Mouse (Mus musculus) kidney, adult 2 months (tissue): ENCODE results near the gene Il12a. TPM values are rescaled to one million over a fixed set of nuclear protein-coding genes. Genes with fewer than 3 reads are reported as not detected.
A peak's percentile ranks its signal among the peaks of the same experiment; 100 is the strongest.

Source experiments
- DNase-seq: peaks from one replicate; pipeline ENCODE4 v3.0.0; 2021
- H3K27ac ChIP-seq: fragments of 200-500 bp; 2 replicates; pipeline ENCODE4 v1.5.1; 2012; ENCODE audit warnings: low read depth, low read length, control low read depth, inconsistent platforms; ENCODE audit not compliant: insufficient read depth
- H3K27me3 ChIP-seq: fragments of 200-500 bp; replicated peaks from 2 replicates; pipeline ENCODE4 v1.6.1; 2012; ENCODE audit warnings: mild to moderate bottlenecking, moderate library complexity, low read length, inconsistent platforms; ENCODE audit not compliant: control insufficient read depth, insufficient read depth
- H3K36me3 ChIP-seq: fragments of 200-500 bp; 2 replicates; pipeline ENCODE4 v1.6.1; 2012; ENCODE audit warnings: mild to moderate bottlenecking, moderate library complexity, low read length, inconsistent platforms; ENCODE audit not compliant: control insufficient read depth, insufficient read depth
- H3K4me1 ChIP-seq: fragments of 200-500 bp; 2 replicates; pipeline ENCODE4 v1.6.1; 2011; ENCODE audit warnings: low read length; ENCODE audit not compliant: control insufficient read depth, insufficient read depth
- H3K4me3 ChIP-seq: fragments of 200-500 bp; 2 replicates; pipeline ENCODE4 v1.5.1; 2011; ENCODE audit warnings: mild to moderate bottlenecking, low read depth, low read length, control low read depth; ENCODE audit not compliant: insufficient read depth
- CTCF ChIP-seq: fragments of 200-500 bp; conservative IDR thresholded peaks from 2 replicates; pipeline ENCODE4 v1.5.1; 2011; ENCODE audit warnings: low read depth, mild to moderate bottlenecking, control low read depth, low read length, moderate library complexity, mixed read lengths; ENCODE audit not compliant: insufficient read depth, insufficient read length
- POLR2A ChIP-seq: fragments of 200-500 bp; IDR thresholded peaks from one replicate; pipeline ENCODE4 v1.6.1; 2011; ENCODE audit warnings: low read depth, low read length, control low read depth
- WGBS: fragments of 180-500 bp; shearing (Covaris S2); methylation state at CpG from one replicate; pipeline ENCODE4 v1.1.7; 2018; 5-methylcytosine and 5-hydroxymethylcytosine counted together
- polyA plus RNA-seq: library from polyadenylated mRNA; depleted of rRNA; stranded (reverse); fragments of >200 nt; gene quantifications from 2 replicates; pipeline ENCODE4 v1.2.3, GENCODE M21; 2012; rRNA removed

The Il12a gene
- polyA plus RNA-seq, result 0.27 and 0.39 TPM in 2 replicates

DNA sequence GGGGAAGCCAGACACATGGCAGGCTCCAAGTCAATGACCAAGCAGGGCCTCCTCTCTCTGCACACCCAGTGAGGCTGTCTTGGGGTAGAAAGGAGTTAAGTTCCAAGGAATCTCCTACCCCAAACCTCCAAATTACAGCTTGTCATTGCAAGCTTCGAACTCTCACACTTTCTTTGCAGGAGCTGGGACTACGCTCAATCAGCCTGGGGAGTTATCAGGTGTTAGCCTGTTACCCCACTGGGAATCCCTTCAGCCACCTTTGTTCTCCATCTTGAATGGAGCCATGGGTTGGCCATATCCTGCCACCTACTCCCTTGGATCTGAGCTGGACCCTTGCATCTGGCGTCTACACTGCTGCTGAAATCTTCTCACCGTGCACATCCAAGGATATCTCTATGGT lies at the start of gene Il12a:
Gene Il12a (plus strand): TSS at position 301 of the 400 bp plus-strand sequence.
- Histone ChIP-seq H3K4me1 (no peaks in the 10 kb centered on the region), H3K27me3 (no peaks in the 10 kb centered on the region), H3K27ac (no peak within 1 kb of the TSS), H3K4me3 (no peak within 1 kb of the TSS), H3K36me3 (no peaks in the 10 kb centered on the region)
- WGBS, result 98% methylated on average over 4 of the region's 4 CpGs
- DNase-seq, result no peak
- no peak for TF ChIP-seq CTCF
- no peak for TF ChIP-seq POLR2A

DNA sequence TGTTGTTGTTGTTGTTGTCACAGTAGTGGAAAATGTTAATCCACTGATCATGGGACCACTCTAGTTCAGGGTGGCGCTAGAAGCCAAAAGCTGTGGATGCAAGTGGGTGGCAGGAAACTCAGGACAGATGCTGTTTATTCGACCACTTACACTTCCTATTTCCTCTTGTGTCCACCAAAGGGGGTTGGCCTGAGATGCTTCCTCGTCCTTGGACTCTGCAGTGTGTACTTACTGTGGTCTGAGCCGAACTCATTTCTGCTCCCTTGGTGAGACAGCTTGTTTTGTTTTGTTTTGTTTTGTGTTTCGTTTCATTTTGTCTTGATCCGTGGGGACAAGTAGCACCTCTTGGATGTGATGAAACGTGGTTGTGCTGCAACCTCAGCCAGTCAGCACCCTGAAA lies 47.5 kb upstream of the Il12a start:
- H3K4me1 ChIP-seq, result no peaks in the 10 kb centered on the region
- no peak for TF ChIP-seq CTCF
- no peak for DNase-seq
- H3K36me3 ChIP-seq, result no peaks in the 10 kb centered on the region
- H3K27me3 ChIP-seq, result no peaks in the 10 kb centered on the region
- 85% methylated on average over 7 of the region's 7 CpGs for WGBS
- no peak overlapping the region for H3K4me3 ChIP-seq
- H3K27ac ChIP-seq, result no peak overlapping the region

DNA sequence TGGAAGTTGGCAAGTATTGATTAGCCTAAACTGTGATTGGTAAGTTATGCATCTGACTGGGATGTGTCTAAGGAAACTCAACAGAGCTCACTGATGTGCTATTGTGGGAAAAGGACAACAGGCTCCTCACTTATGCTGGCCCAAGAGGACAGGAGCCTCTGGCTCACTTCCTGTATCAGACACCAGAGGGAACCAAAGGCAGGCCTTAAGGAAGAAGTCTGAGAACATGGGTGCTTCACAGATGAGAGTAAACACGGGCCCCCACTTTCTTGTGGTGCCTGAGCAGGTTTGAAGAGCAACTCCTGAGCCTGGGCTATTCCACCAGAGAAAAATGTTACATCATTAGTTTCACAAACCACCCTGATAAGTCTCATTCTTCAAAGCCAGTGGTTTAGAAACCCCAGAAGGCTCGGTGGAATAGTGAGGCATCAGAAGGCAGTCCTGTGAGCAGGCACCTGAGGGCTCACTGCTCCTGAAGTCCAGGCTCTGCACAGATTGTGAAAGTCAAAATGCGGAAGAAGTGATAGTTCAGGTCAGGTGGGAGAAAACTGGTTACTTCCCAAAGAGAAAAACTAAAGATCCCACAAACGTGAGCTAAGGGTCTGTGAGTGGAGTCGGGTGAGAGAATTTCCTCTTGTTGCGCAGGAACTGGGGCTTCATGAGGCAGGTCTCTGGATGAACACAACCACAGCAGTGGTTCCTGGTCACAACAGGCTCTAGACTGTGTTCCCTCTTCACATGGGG lies 43.9 kb upstream of the Il12a start:
- Histone ChIP-seq H3K4me3 (no peak overlapping the region), H3K27me3 (no peaks in the 10 kb centered on the region), H3K27ac (no peak overlapping the region), H3K4me1 (no peaks in the 10 kb centered on the region), H3K36me3 (no peaks in the 10 kb centered on the region)
- no peak for DNase-seq
- TF ChIP-seq CTCF (peak; percentile 33; the same call in 1 of the 2 replicates), POLR2A (no peak)
- WGBS, result 79% methylated on average over 6 of the region's 6 CpGs

DNA sequence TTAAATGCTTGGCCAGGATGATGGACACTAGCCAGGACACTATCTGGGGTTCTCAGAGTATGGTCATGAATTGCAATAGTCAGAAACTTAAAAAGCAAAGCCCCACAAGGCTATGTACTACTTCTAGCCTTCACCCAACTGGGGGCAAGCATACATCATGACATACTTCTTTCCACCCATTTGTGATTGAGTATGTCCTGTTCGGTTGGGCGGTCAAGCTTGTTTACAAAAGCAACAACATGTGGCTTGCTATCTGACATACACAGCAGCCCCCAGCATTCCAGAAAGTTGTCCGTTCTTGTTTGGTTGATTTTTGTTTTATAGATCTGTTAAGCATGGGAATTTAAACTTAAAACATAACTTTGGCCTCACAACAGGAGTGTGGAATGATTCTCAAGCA lies 43.2 kb upstream of the Il12a start:
- TF ChIP-seq POLR2A (no peak), CTCF (no peak)
- 56% methylated on average over 3 of the region's 3 CpGs for whole genome bisulfite sequencing
- H3K4me1 ChIP-seq, result no peaks in the 10 kb centered on the region
- H3K27me3 ChIP-seq, result no peaks in the 10 kb centered on the region
- no peak overlapping the region for H3K4me3 ChIP-seq
- no peaks in the 10 kb centered on the region for H3K36me3 ChIP-seq
- no peak for DNase-seq
- H3K27ac ChIP-seq, result no peak overlapping the region

DNA sequence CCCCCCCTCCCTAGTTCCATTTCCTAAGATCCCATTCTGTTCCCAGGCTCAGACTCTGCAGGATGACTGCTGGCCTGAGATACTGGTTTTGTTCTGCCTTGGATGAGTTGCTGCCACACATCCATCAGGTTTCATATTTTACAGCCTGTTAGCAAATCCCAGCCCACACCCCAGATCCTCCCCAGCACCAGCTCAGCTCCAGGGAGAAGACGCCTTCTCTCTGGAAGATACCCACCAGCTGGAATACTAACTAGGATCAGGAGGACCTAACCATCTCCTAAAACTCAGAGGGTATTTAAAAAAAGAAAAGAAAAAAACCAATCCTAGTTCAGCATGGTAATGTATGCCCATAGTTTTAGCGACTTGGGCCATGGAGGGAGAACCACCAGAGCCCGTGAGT lies 40.2 kb upstream of the Il12a start:
- 93% methylated on average over 3 of the region's 3 CpGs for WGBS
- H3K36me3 ChIP-seq, result no peaks in the 10 kb centered on the region
- H3K4me1 ChIP-seq, result no peaks in the 10 kb centered on the region
- TF ChIP-seq POLR2A (no peak), CTCF (no peak)
- DNase-seq, result no peak
- H3K27me3 ChIP-seq, result no peaks in the 10 kb centered on the region
- no peak overlapping the region for H3K4me3 ChIP-seq
- no peak overlapping the region for H3K27ac ChIP-seq

DNA sequence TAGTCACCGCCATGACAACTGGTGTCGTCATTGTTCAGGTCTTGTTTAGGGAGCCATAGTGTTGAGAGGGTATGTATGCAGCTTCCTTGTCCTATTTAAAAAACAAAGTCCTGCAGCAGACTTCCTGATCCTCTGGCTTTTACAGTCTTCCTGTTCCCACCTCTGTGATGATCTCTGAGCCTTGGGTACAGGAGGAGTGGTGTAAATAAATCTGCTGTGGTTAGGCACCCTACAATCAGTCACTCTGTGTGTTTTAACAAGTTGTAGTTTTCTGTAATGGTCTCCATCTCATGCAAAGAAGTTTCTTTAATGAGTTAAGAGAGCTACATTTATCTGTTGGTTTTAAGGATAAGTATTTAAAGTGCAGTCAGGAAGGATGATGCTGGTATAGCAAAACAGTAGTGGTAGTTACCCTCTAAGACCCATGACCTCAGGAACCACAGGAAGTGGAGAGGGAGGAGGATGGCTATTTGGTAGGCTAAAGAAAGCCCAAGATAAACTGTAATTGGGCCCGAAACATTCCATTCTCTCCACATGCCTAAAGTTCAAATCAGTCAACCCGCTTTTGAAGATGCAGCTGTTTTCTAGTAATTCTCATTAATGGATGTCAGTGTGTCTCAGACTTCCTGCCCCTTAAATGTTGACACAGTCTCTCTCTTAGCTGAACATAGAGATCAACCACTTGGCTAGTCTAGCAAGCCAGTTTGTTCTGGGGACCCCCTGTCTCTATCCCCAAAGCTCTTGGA lies 33.7 kb upstream of the Il12a start:
- Histone ChIP-seq H3K4me3 (no peak overlapping the region), H3K4me1 (no peaks in the 10 kb centered on the region), H3K36me3 (no peaks in the 10 kb centered on the region), H3K27ac (no peak overlapping the region), H3K27me3 (no peaks in the 10 kb centered on the region)
- TF ChIP-seq CTCF (no peak), POLR2A (no peak)
- WGBS, result 74% methylated on average over 4 of the region's 4 CpGs
- peak; percentile 25 for DNase-seq

DNA sequence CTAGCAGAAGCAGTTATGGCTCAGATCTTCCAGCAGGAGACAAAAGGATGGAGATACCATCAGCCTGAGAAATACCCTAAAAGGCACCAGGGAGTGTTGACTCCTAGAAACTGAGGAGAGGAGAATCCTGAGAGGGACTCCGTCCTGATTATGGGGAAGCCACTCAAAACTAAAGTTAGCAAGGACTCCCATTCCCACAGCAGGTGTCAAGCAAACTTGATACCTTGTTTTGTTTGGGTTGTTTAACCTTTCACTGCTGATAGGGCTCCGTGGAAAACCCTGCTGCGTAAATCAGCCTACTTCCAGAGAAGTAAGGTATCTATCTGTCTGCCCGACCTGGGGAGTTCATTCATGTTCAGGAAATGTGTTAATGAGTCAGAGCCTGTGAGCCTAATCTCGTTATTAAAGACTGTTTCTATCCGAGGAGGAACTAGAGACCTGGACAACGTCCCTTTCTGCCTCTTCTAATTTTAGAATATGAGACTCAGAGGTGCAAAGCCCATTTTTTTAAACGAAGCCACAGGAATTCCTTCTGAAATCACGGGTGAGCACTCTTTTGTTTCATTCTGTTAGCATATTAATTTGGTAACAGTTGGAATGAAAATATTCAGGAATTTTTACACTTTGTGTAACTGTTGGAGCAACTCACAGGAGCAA lies 32.7 kb upstream of the Il12a start:
- Histone ChIP-seq H3K36me3 (no peaks in the 10 kb centered on the region), H3K27me3 (no peaks in the 10 kb centered on the region), H3K27ac (no peak overlapping the region), H3K4me1 (no peaks in the 10 kb centered on the region), H3K4me3 (no peak overlapping the region)
- TF ChIP-seq POLR2A, result no peak
- no peak for TF ChIP-seq CTCF
- 28% methylated on average over 9 of the region's 9 CpGs for WGBS
- no peak for DNase-seq
